Mouse (Mus musculus) lung, embryonic 16.5 days (tissue): Measurements from ENCODE around the gene Snx27. TPM values are rescaled to one million over a fixed set of nuclear protein-coding genes. Genes with fewer than 3 reads are reported as not detected.

ENCODE experiments used
- ATAC-seq: fragments of 200-750 bp; cut with Nextera tagmentation; 2 replicates; pipeline ENCODE4 v1.8.0; 2017; ENCODE audit warnings: low read depth, mild to moderate bottlenecking, moderate library complexity
- H3K27ac ChIP-seq: fragments of 300-500 bp; sonication (generic); 2 replicates; pipeline ENCODE4 v1.5.1; 2014; ENCODE audit warnings: mild to moderate bottlenecking, control low read depth, low read length
- H3K27me3 ChIP-seq: fragments of 300-500 bp; sonication (generic); 2 replicates; pipeline ENCODE4 v1.6.1; 2014; ENCODE audit warnings: low read depth, low read length, mixed read lengths; ENCODE audit not compliant: control insufficient read depth, insufficient read depth
- H3K36me3 ChIP-seq: fragments of 300-500 bp; sonication (generic); 2 replicates; pipeline ENCODE4 v1.6.1; 2014; ENCODE audit warnings: low read length; ENCODE audit not compliant: control insufficient read depth, insufficient read depth
- H3K4me1 ChIP-seq: fragments of 300-500 bp; sonication (generic); replicated peaks from 2 replicates; pipeline ENCODE4 v1.6.1; 2014; ENCODE audit warnings: low read length, mixed read lengths; ENCODE audit not compliant: control insufficient read depth, insufficient read depth
- H3K4me2 ChIP-seq: fragments of 300-500 bp; sonication (generic); 2 replicates; pipeline ENCODE4 v1.6.1; 2014; ENCODE audit warnings: low read depth, low read length, control low read depth
- H3K4me3 ChIP-seq: fragments of 300-500 bp; sonication (generic); 2 replicates; pipeline ENCODE4 v1.5.1; 2014; ENCODE audit warnings: mild to moderate bottlenecking, low read length, control low read depth
- H3K9ac ChIP-seq: fragments of 300-500 bp; sonication (generic); 2 replicates; pipeline ENCODE4 v1.6.1; 2014; ENCODE audit warnings: low read length, control low read depth
- H3K9me3 ChIP-seq: fragments of 300-500 bp; sonication (generic); 2 replicates; pipeline ENCODE4 v1.6.1; 2016; ENCODE audit warnings: low read length; ENCODE audit not compliant: control insufficient read depth
- WGBS: fragments of 180-500 bp; shearing (Covaris S2); extraction: QIAGEN DNeasy Blood & Tissue Kit; methylation state at CpG from one replicate; pipeline ENCODE4 v1.1.7; 2014; 5-methylcytosine and 5-hydroxymethylcytosine counted together
- polyA plus RNA-seq: library from polyadenylated mRNA; unstranded; fragments of >200 nt; fragmentation: Nextera tagmentation; extraction: Ambion mirVana; gene quantifications from 2 replicates; pipeline ENCODE4 v1.2.1, GENCODE M21; 2015

Snx27 gene
- 38.6 and 45.6 TPM in 2 replicates for polyA plus RNA-seq

- no peaks in the 10 kb centered on the region for H3K36me3 ChIP-seq
- peaks cover 17% of the 10 kb centered on the region for H3K4me1 ChIP-seq
- H3K4me3 ChIP-seq, result peak within 1 kb of the TSS; percentile 96
- H3K4me2 ChIP-seq, result peak within 1 kb of the TSS; percentile 92
- under 1% methylated on average over 35 of the region's 42 CpGs for WGBS
- ATAC-seq, result peak; percentile 99
- H3K9me3 ChIP-seq, result no peaks in the 10 kb centered on the region
- H3K27me3 ChIP-seq, result no peaks in the 10 kb centered on the region
- peak within 1 kb of the TSS; percentile 93 for H3K9ac ChIP-seq
- H3K27ac ChIP-seq, result peak within 1 kb of the TSS; percentile 90
Measured at GRCm38 (mm10) chr3:94582456-94582891, at the start of gene Snx27. TSS of gene Snx27 (minus strand) at chr3:94582716.

GRCm38 (mm10) chr3:94629876-94630275, 47.4 kb upstream of the Snx27 start:
- ATAC-seq, result no peak
- no peak overlapping the region for H3K4me2 ChIP-seq
- WGBS, result 77% methylated on average over 3 of the region's 3 CpGs
- H3K27me3 ChIP-seq, result no peaks in the 10 kb centered on the region
- H3K27ac ChIP-seq, result no peak overlapping the region
- H3K4me3 ChIP-seq, result no peak overlapping the region
- H3K9me3 ChIP-seq, result no peaks in the 10 kb centered on the region
- no peak overlapping the region for H3K9ac ChIP-seq
- H3K36me3 ChIP-seq, result no peaks in the 10 kb centered on the region
- no peaks in the 10 kb centered on the region for H3K4me1 ChIP-seq

- no peak overlapping the region for H3K4me2 ChIP-seq
- no peak overlapping the region for H3K4me3 ChIP-seq
- H3K4me1 ChIP-seq, result no peaks in the 10 kb centered on the region
- WGBS, result 88% methylated on average over 5 of the region's 5 CpGs
- H3K27me3 ChIP-seq, result no peaks in the 10 kb centered on the region
- no peak overlapping the region for H3K27ac ChIP-seq
- no peaks in the 10 kb centered on the region for H3K9me3 ChIP-seq
- H3K9ac ChIP-seq, result no peak overlapping the region
- no peak for ATAC-seq
- no peaks in the 10 kb centered on the region for H3K36me3 ChIP-seq
Measured at GRCm38 (mm10) chr3:94628712-94629111, 46.2 kb upstream of the Snx27 start.

- Histone ChIP-seq H3K36me3 (no peaks in the 10 kb centered on the region), H3K4me2 (no peak overlapping the region), H3K9ac (no peak overlapping the region), H3K27me3 (no peaks in the 10 kb centered on the region), H3K9me3 (no peaks in the 10 kb centered on the region), H3K4me3 (no peak overlapping the region), H3K4me1 (peaks cover 7% of the 10 kb centered on the region; the same call in 1 of the 2 replicates), H3K27ac (no peak overlapping the region)
- WGBS, result 85% methylated on average over 4 of the region's 4 CpGs
- no peak for ATAC-seq
Measured at GRCm38 (mm10) chr3:94624281-94624680, 41.8 kb upstream of the Snx27 start.

- 75% methylated on average over 10 of the region's 10 CpGs for WGBS
Measured at GRCm38 (mm10) chr3:94622550-94622949, 40.0 kb upstream of the Snx27 start.

GRCm38 (mm10) chr3:94621740-94622507, 39.4 kb upstream of the Snx27 start:
- Histone ChIP-seq H3K9ac (no peak overlapping the region), H3K4me3 (no peak overlapping the region), H3K4me1 (peaks cover 7% of the 10 kb centered on the region; the same call in 1 of the 2 replicates), H3K27me3 (no peaks in the 10 kb centered on the region), H3K36me3 (no peaks in the 10 kb centered on the region), H3K9me3 (no peaks in the 10 kb centered on the region), H3K4me2 (no peak overlapping the region), H3K27ac (peak overlapping the region; percentile 76)
- peak; percentile 94 for ATAC-seq
- 46% methylated on average over 11 of the region's 11 CpGs for WGBS

More at GRCm38 (mm10) chr3:94622550-94622949, 40.0 kb upstream of the Snx27 start:
- Histone ChIP-seq H3K9me3 (no peaks in the 10 kb centered on the region), H3K4me3 (no peak overlapping the region), H3K9ac (no peak overlapping the region), H3K36me3 (no peaks in the 10 kb centered on the region), H3K4me1 (peaks cover 7% of the 10 kb centered on the region; the same call in 1 of the 2 replicates), H3K4me2 (no peak overlapping the region), H3K27me3 (no peaks in the 10 kb centered on the region), H3K27ac (peak overlapping the region; percentile 76)
- ATAC-seq, result 0 out of 2 replicates have a peak, but pooled peaks have one; percentile 10

GRCm38 (mm10) chr3:94616717-94617116, 34.2 kb upstream of the Snx27 start:
- Histone ChIP-seq H3K4me2 (no peak overlapping the region), H3K27ac (no peak overlapping the region), H3K9me3 (no peaks in the 10 kb centered on the region), H3K9ac (no peak overlapping the region), H3K36me3 (no peaks in the 10 kb centered on the region), H3K27me3 (no peaks in the 10 kb centered on the region), H3K4me1 (no peaks in the 10 kb centered on the region), H3K4me3 (no peak overlapping the region)
- ATAC-seq, result no peak
- 83% methylated on average over 4 of the region's 4 CpGs for WGBS

GRCm38 (mm10) chr3:94613258-94613878, 30.9 kb upstream of the Snx27 start:
- no peak overlapping the region for H3K27ac ChIP-seq
- no peaks in the 10 kb centered on the region for H3K4me1 ChIP-seq
- 63% methylated on average over 7 of the region's 7 CpGs for WGBS
- no peak overlapping the region for H3K4me3 ChIP-seq
- no peaks in the 10 kb centered on the region for H3K27me3 ChIP-seq
- H3K4me2 ChIP-seq, result no peak overlapping the region
- no peaks in the 10 kb centered on the region for H3K9me3 ChIP-seq
- no peak overlapping the region for H3K9ac ChIP-seq
- H3K36me3 ChIP-seq, result no peaks in the 10 kb centered on the region
- ATAC-seq, result no peak

GRCm38 (mm10) chr3:94612274-94612673, 29.8 kb upstream of the Snx27 start:
- no peak overlapping the region for H3K27ac ChIP-seq
- no peaks in the 10 kb centered on the region for H3K36me3 ChIP-seq
- no peak for ATAC-seq
- WGBS, result 70% methylated on average over 1 of the region's 1 CpGs
- no peak overlapping the region for H3K4me2 ChIP-seq
- H3K9me3 ChIP-seq, result no peaks in the 10 kb centered on the region; the same call in 1 of the 2 replicates
- H3K27me3 ChIP-seq, result no peaks in the 10 kb centered on the region
- no peak overlapping the region for H3K9ac ChIP-seq
- H3K4me3 ChIP-seq, result no peak overlapping the region
- no peaks in the 10 kb centered on the region for H3K4me1 ChIP-seq
